Mouse (Mus musculus) embryo, embryonic 10 days (tissue): ENCODE data around the gene Zyg11a.
"Not testable (repeated sequence)": the region's sequence is repeated elsewhere in the genome, so short reads cannot be mapped to it uniquely, and the experiment has no call there.

ENCODE experiments used
- DNase-seq: peaks from one replicate; pipeline ENCODE4 v3.0.0-alpha.2; 2015; ENCODE audit warnings: low spot score

The Zyg11a gene

GRCm38 (mm10) chr4:108144880-108145279 lies 73.0 kb downstream of the Zyg11a start, which contains the start of gene Scp2:
Gene Scp2 (minus strand): TSS chr4:108144998.
- no peak for DNase-seq

- no peak for DNase-seq
Observed at GRCm38 (mm10) chr4:108143778-108144177, 74.1 kb downstream of the Zyg11a start.

GRCm38 (mm10) chr4:108143178-108143577 lies 74.7 kb downstream of the Zyg11a start:
- not testable (repeated sequence) for DNase-seq

- DNase-seq: no peak
Observed at GRCm38 (mm10) chr4:108136938-108137337, 80.9 kb downstream of the Zyg11a start.
